Mouse (Mus musculus) common myeloid progenitor, adult 5-6 weeks (primary cell): ENCODE results near the gene Sclt1. TPM values are rescaled to one million over a fixed set of nuclear protein-coding genes. Genes with fewer than 3 reads are reported as not detected.

Source experiments
- ATAC-seq: replicated peaks from 2 replicates; pipeline ENCODE4 v1.8.0; 2016; ENCODE audit warnings: low read depth, mild to moderate bottlenecking, moderate TSS enrichment, inconsistent platforms; ENCODE audit not compliant: poor library complexity, severe bottlenecking
- total RNA-seq: library from RNA; stranded (forward); fragments of 200-1000, 187-1606 nt; gene quantifications from 2 replicates; pipeline ENCODE4 v1.2.3, GENCODE M21; 2017

Sclt1 gene
- total RNA-seq, 1 experiment from 2014 or later = 33.1 TPM

DNA sequence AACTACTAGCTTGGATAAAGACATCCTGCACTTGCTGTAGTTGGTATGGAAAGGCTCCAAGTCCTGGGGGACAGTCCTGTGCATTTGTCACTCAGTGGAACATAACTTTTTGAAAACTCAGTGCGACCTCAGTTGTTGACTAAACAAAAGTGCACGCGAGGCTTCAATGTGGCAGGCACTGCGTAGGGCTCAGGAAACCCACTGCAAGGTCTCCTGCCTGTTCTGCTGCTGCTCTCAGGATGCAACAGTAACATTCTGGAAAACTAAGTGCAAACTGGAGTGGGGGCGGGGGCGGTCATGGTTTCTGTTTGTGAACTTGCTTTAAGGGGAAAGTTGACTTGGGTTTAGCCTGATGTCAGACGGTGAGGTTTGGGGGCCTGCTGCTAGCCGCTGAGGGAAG, 134.8 kb downstream of the Sclt1 start:
- no peak for ATAC-seq

- no peak for ATAC-seq
Measured at GRCm38 (mm10) chr3:41607050-41607449, 135.3 kb downstream of the Sclt1 start.

- no peak for ATAC-seq
Measured at GRCm38 (mm10) chr3:41606330-41606664, 136.0 kb downstream of the Sclt1 start.

DNA sequence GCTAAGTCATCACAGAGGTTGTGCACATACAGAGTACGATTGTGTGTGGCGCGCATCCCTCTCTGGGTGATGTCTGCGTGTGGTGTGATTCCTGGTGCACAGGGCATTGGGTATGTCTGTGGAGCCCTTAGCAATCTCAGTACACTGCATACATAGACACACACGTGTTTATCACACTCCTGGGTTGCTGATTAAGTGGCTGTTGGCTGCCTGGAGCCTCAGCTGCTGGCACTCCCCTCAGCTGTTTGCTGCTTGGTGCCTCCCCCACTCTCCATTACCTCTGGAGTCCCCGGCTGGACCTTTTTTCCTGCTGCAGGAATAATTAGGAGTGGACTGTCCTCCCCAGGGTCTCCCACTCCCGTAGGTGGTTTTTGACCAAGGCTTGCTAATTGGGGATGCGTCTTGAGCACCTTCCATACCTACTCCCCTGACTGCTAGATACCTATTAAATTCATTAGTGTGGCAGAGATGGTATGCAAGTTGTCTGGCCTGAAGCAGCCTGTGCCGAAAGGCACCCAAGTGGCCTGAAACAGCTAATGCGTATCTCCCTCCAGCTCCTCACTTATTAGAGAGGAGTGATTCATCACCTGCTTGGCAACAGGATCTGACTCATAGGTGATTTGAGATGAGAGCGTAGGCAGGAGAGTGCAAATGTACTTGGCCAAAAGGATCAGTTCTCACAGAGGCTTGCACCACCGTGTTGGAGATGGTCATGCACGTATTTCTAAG, 136.5 kb downstream of the Sclt1 start:
- no peak for ATAC-seq

DNA sequence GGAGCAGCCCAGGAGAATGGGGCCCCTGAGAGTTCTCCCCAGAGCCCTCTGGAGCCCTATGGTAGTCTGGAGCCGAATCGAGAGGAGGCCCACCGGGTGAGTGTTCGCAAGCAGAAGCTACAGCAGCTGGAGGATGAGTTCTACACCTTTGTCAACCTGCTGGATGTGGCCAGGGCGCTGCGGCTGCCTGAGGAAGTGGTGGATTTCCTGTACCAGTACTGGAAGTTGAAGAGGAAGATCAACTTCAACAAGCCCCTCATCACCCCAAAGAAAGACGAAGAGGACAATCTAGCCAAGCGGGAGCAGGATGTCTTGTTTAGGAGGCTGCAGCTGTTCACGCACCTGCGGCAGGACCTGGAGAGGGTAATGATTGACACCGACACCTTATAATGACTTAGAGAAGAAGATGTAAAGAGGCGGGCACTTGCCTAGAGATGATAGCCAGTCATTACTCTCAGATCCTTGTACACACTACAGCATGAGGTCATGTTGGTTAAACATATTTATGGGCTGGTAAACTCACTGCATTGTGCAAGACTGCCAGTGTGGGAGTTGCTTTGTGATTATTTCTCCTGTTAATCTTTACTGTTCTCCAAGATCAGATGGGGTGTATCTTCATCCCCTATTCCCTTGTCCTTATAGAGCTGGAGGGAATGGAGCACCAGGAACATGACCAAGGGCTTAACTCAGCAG, 137.5 kb downstream of the Sclt1 start:
- ATAC-seq = peak; percentile 70

DNA sequence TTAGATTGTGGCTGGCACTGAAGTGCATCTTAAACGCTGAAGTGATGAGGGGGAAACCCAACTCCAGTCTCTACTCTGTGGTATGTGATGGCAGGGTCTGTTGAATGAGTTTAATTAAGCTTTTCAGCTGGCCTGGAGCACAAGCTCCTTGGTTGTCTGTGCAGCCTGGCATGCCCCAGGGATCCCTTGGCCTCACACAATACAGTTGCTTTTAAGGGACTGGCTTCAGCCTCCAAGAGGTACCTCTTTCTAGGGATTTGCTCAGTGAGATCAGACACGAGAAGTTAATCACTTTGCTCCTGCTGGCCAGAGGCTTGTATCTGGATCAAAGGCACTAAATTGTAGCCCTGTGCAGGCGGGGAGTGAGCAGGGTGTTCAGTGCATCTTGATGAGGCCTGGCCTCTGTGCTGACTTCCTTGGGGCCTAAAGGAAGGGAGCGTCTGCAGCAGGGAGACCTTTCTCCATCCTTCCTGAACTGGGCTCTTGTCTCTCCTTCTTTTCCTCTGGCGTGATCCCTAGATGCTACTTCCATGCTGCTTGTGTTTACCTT, 138.8 kb downstream of the Sclt1 start:
- ATAC-seq = no peak

DNA sequence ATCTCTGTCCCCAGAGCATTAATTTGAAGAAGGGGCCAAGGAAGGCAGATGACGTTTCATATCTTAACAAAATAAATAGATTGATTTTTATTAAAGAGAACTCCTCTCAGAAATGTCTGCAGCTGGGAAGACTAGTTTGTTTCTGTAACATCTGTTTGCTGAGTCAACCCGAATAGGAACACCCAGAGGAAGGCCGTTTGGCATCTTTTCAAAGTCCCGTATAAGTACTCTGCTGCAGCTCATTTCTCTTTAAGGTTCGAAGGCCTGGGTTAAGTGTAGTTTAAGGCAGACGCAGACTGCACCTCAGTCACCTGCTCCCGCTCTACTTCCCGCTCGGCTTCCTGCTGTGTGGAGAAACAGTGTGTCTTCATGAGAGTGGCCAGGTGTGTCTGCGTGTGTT, 139.4 kb downstream of the Sclt1 start:
- no peak for ATAC-seq

DNA sequence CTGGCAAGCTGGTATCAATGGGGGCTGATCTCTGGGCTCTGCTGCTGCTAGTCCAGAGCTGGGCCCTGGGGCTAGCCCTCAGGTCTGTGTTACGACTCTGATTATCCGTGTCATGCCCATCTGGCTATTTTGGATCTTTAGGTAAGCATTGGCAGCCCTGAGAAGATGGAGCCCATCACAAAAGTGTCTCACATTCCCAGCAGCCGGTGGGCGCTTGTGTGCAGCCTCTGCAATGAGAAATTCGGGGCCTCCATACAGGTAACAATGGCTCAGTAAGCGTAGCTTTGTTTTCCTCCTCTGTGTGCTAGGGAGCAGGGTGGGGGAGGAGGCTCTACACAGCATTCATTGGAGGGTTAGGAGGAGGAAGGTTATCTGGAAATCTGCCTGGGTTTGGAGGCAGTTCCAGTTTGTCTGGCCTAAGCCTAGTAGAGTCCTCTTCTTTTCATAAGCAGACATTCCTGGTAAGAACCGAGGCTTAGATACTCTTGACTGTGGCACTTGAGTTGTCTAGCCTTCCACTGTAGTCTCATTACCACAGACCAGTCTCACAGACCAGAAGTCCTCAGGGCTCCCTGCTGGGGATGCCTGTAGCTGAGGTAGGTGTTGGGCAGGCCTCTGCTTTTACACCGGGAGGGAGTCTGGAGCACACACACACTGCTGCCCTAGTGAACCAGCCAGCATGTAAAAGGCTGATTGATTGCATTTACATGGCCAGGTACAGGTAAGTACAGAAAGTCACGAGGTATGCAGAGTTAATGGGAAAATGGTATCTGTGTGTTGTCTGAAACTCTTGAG, 140.9 kb downstream of the Sclt1 start:
- no peak for ATAC-seq

GRCm38 (mm10) chr3:41599806-41600589, 142.3 kb downstream of the Sclt1 start:
- ATAC-seq = peak; percentile 68

- ATAC-seq = no peak
Measured at GRCm38 (mm10) chr3:41599226-41599625, 143.1 kb downstream of the Sclt1 start.

GRCm38 (mm10) chr3:41598412-41598811, 143.9 kb downstream of the Sclt1 start:
- ATAC-seq = no peak

DNA sequence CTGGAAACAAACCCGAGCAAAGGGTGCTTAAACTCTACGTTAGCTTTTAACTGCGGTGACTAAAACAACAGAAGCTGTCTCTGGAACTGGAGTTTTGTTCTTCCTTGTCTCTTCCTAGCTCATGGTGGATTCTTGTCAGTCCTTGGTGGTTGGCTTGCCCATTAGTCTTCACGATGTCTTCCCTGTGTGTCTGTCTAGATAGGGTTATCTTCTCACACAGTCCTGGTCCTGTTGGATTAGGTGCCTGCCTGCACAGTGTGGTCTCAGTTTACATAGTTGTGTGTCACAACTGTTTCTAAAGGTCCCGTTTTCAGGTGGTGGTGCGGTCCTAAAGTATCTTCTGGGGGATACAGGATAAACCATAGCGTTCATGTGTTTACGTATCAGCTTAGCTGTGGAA, 145.3 kb downstream of the Sclt1 start:
- no peak for ATAC-seq

- ATAC-seq = no peak
Measured at GRCm38 (mm10) chr3:41595010-41595409, 147.3 kb downstream of the Sclt1 start.

DNA sequence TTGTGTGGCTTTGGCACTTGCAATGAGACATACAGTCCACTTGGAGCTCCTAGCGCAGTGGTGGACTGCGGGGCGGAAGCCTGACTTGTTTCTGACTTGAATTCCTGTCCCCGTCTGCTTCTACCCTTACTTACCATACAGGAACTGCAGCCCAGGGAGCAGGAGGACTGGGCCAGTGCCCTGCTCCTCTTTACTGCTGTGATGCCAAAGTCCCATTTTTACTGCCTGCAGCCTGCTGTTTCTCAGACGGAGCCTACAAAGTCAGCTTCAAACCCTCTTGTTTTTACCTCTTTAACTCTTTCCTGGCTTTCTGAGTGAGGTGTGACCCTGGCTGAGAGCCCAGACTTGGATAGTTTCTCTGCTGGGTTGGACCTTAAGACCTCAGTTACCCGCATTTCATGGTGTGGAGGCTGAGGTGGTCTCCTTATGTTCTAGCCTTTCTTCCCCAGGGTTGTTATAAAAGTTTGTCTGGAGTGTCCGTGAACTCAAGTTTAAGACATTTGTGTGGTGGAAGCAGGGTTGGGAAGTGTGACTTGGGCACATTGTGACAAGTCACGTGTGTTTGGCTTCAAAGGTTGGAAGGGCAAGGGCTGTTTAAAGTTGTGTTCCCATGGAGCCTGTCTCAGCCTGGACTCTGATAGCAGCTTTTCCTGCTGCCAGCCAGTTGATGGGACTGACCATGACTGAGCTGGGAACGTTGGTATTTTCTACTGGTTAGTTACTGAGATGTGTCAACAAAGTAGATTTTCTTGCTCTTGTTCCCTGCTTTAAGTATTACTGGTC, 148.0 kb downstream of the Sclt1 start:
- no peak for ATAC-seq

DNA sequence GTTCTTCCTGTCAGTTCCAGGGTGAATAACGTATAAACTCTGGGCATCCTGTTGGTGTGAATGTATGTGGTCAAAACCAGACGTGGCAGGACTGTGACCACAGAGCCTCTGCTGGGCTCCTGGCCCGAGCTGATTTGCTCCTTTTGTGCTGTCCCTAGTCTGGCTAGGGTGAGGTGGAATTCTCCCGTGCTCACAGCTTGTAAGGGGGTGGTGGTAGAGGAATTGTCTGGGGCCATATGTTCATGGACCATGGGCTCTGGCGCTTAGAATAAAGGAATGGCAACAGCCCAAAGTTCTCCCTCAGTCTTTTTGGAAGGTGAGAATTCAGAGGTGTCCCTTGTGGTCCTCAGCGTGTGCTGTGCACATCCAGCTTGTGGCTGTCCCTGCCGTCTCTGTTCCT, 149.5 kb downstream of the Sclt1 start:
- peak; percentile 34; the same call in 1 of the 2 replicates for ATAC-seq

DNA sequence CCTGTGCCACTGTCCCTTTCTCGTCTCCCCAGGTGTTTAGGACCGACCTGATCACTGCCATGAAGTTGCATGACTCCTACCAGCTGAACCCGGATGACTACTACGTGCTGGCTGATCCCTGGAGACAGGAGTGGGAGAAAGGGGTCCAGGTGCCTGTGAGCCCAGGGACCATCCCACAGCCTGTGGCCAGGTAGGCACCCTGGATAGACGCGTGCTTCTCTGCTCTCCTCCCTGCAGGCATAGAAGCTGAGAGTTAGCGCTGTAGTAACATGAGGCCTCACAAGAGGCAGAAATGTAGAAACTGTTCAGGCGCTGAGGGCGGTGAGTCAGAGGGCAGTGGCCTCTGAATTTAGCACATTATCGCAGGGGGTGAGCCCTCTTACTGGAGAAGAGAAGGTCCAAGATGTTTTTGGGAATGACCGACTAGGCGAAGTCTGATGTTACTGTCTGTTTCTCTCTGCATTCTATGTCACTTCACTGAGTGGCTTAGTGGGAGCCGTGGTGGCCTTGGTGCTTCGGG, 150.6 kb downstream of the Sclt1 start:
- no peak for ATAC-seq

DNA sequence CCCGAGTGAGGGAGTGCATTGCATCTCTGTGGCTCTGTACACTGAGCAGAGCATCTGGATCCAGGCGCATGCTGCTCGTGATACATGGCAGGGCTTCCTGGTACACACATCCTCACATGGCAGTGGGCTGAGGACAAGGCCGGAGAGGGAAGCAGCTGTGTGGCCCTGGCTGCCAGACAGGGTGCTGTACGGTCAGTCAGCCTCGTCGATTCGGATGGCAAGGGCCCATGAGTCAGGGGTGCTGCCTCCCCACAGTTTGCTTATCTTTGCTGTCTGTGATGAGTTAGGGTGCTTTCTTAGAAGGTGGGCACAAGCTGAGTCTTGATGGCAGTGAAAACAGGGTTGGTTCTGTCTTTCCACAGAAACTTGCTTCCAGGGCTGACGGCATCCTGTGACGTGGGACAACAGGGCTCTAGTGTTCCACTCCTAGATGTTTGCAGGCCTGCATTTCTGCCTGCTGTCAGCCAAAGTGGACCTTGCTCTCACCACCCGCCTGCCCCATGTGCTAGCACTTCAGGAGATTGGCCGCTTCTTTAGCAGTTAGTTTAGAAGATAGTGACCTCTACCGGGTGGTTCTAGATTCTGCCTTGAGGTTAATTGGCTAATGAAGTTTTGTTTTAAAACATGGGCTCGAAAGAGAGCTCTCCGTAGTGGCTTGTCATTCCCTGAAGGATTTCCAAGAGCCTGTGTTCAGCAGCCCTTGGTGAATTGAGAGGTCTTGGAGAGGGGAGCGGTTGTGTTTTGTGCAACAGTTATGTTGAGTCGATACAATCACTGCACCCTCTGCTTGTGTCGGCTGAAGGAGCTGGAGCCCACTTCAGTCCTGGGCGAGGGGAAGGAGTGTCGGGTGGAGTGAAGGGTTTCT, 151.4 kb downstream of the Sclt1 start:
- no peak for ATAC-seq

- no peak for ATAC-seq
Measured at GRCm38 (mm10) chr3:41589988-41590387, 152.3 kb downstream of the Sclt1 start.
